Mouse (Mus musculus) megakaryocyte, embryonic 14.5 days (primary cell): ENCODE data around the gene Neto2.

Experiments
- FLI1 ChIP-seq: IDR thresholded peaks from 2 replicates; pipeline ENCODE4 v1.6.1; 2012; ENCODE audit warnings: low read length, inconsistent platforms, mixed read lengths
- GATA1 ChIP-seq: IDR thresholded peaks from 3 replicates; pipeline ENCODE4 v1.6.1; 2012; ENCODE audit warnings: mixed read lengths, low read length, inconsistent platforms, borderline replicate concordance

GRCm38 (mm10) chr8:85593324-85593723, 107.4 kb downstream of the Neto2 start:
- TF ChIP-seq GATA1 (no peak), FLI1 (no peak)
